Mouse (Mus musculus) adrenal gland, adult 2 months (tissue): ENCODE results near the gene St7. TPM values are rescaled to one million over a fixed set of nuclear protein-coding genes. Genes with fewer than 3 reads are reported as not detected.
"Not testable (repeated sequence)": the region's sequence is repeated elsewhere in the genome, so short reads cannot be mapped to it uniquely, and the experiment has no call there.

Experiments used
- DNase-seq: peaks from one replicate; pipeline ENCODE4 v3.0.0; 2021
- long read RNA-seq: library from polyadenylated mRNA; stranded (forward); transcript quantifications from one replicate; pipeline ENCODE4 v2.0.0, GENCODE M21; 2021
- polyA plus RNA-seq: library from polyadenylated mRNA; depleted of rRNA; stranded (reverse); fragments of >200 nt; gene quantifications from 2 replicates; pipeline ENCODE4 v1.2.3, GENCODE M21; 2012; rRNA removed
- total RNA-seq, 2 experiments: library from RNA; stranded (reverse); gene quantifications; 2 replicates each; pipeline ENCODE4 v1.2.3; 2021

St7 gene
- total RNA-seq: 10 to 100 TPM; 26.4 to 28.2 TPM
- polyA plus RNA-seq: 8.1 and 8.5 TPM in 2 replicates
- long read RNA-seq, transcript St7-202 (15 exons, 2,046 nt): major isoform, 23 of 33 reads
- long read RNA-seq, partial matches to known transcripts: 0 of 33 reads
- long read RNA-seq, other reads (novel, unspliced or antisense): 5 of 33 reads

- no peak for DNase-seq
These were observed at the start of gene St7 for GRCm38 (mm10) chr6:17692647-17693046. Gene St7, plus strand, starts transcription at chr6:17692933.

GRCm38 (mm10) chr6:17646107-17646506, 46.6 kb upstream of the St7 start:
- no peak for DNase-seq

- DNase-seq: no peak
These were observed 40.6 kb upstream of the St7 start for GRCm38 (mm10) chr6:17652132-17652531.

- no peak for DNase-seq
These were observed 37.7 kb upstream of the St7 start for GRCm38 (mm10) chr6:17655080-17655479.

GRCm38 (mm10) chr6:17657308-17657707, 35.4 kb upstream of the St7 start:
- no peak for DNase-seq

GRCm38 (mm10) chr6:17665348-17665747, 27.4 kb upstream of the St7 start:
- no peak for DNase-seq

- DNase-seq: no peak
These were observed 26.7 kb upstream of the St7 start for GRCm38 (mm10) chr6:17666024-17666423.

GRCm38 (mm10) chr6:17667813-17668212, 24.9 kb upstream of the St7 start:
- DNase-seq: peak; percentile 24

GRCm38 (mm10) chr6:17668334-17668733, 24.4 kb upstream of the St7 start:
- no peak for DNase-seq

GRCm38 (mm10) chr6:17669826-17670225, 22.9 kb upstream of the St7 start:
- DNase-seq: no peak

- DNase-seq: peak; percentile 61
These were observed 17.5 kb upstream of the St7 start for GRCm38 (mm10) chr6:17675019-17675756.

GRCm38 (mm10) chr6:17677008-17677407, 15.7 kb upstream of the St7 start:
- DNase-seq: no peak

GRCm38 (mm10) chr6:17680266-17680925, 12.3 kb upstream of the St7 start:
- no peak for DNase-seq

GRCm38 (mm10) chr6:17681810-17682209, 10.9 kb upstream of the St7 start:
- no peak for DNase-seq

GRCm38 (mm10) chr6:17688676-17689075, 4.1 kb upstream of the St7 start:
- no peak for DNase-seq

- peak; percentile 89 for DNase-seq
These were observed 1.2 kb downstream of the St7 start for GRCm38 (mm10) chr6:17693726-17694549.

GRCm38 (mm10) chr6:17694550-17694951, 1.8 kb downstream of the St7 start:
- peak; percentile 90 for DNase-seq

GRCm38 (mm10) chr6:17696321-17696734, 3.6 kb downstream of the St7 start:
- peak; percentile 62 for DNase-seq

GRCm38 (mm10) chr6:17700936-17701612, 8.3 kb downstream of the St7 start:
- DNase-seq: no peak

GRCm38 (mm10) chr6:17704038-17704437, 11.3 kb downstream of the St7 start:
- not testable (repeated sequence) for DNase-seq

- no peak for DNase-seq
These were observed 13.2 kb downstream of the St7 start for GRCm38 (mm10) chr6:17705973-17706372.

GRCm38 (mm10) chr6:17718978-17719377, 26.2 kb downstream of the St7 start:
- DNase-seq: no peak
